Mouse (Mus musculus): ENCODE results near the gene Hoxc9. TPM values are rescaled to one million over a fixed set of nuclear protein-coding genes. Genes with fewer than 3 reads are reported as not detected.

Hoxc9 gene
- polyA plus RNA-seq, 1 experiment from 2014 or later = not detected

- DNase-seq (ENCODE audit: low spot score) = no peak
- whole genome bisulfite sequencing = under 1% methylated on average over 12 of the region's 12 CpGs
These were observed 5.5 kb upstream of the Hoxc9 start for GRCm38 (mm10) chr15:102970740-102971139.

GRCm38 (mm10) chr15:102972254-102972653 lies 4.0 kb upstream of the Hoxc9 start:
- no peaks in the 10 kb centered on the region for H3K9me3 ChIP-seq (ENCODE audit: control insufficient read depth, low read length)
- H3K36me3 ChIP-seq (ENCODE audit: control insufficient read depth, insufficient read depth, low read length) = no peaks in the 10 kb centered on the region
- no peak overlapping the region for H3K4me2 ChIP-seq (ENCODE audit: low read depth, low read length, severe bottlenecking)
- no peak overlapping the region for H3K4me3 ChIP-seq (ENCODE audit: low read depth, low read length)
- WGBS = 2% methylated on average over 21 of the region's 21 CpGs
- no peak overlapping the region for H3K27ac ChIP-seq (ENCODE audit: low read depth, low read length)
- H3K4me1 ChIP-seq (replicated peaks; ENCODE audit: control insufficient read depth, insufficient read depth, low read length) = no peaks in the 10 kb centered on the region
- no peak overlapping the region for H3K9ac ChIP-seq (ENCODE audit: low read length)
- peaks cover 96% of the 10 kb centered on the region for H3K27me3 ChIP-seq (ENCODE audit: control insufficient read depth, insufficient read depth, low read length)
- DNase-seq (ENCODE audit: low spot score) = no peak
- no peak for ATAC-seq (replicated peaks; ENCODE audit: low FRiP score)

More at GRCm38 (mm10) chr15:102970740-102971139, 5.5 kb upstream of the Hoxc9 start:
- no peak overlapping the region for H3K27ac ChIP-seq (ENCODE audit: low read depth, low read length)
- peaks cover 96% of the 10 kb centered on the region for H3K27me3 ChIP-seq (ENCODE audit: control insufficient read depth, insufficient read depth, low read length)
- H3K4me3 ChIP-seq (ENCODE audit: low read depth, low read length) = no peak overlapping the region
- no peak overlapping the region for H3K4me2 ChIP-seq (ENCODE audit: low read depth, low read length, severe bottlenecking)
- H3K4me1 ChIP-seq (replicated peaks; ENCODE audit: control insufficient read depth, insufficient read depth, low read length) = no peaks in the 10 kb centered on the region
- no peak for ATAC-seq (replicated peaks; ENCODE audit: low FRiP score)
- no peak overlapping the region for H3K9ac ChIP-seq (ENCODE audit: low read length)
- no peaks in the 10 kb centered on the region for H3K36me3 ChIP-seq (ENCODE audit: control insufficient read depth, insufficient read depth, low read length)
- no peaks in the 10 kb centered on the region for H3K9me3 ChIP-seq (ENCODE audit: control insufficient read depth, low read length)

GRCm38 (mm10) chr15:102972753-102973152 lies 3.5 kb upstream of the Hoxc9 start:
- no peaks in the 10 kb centered on the region for H3K36me3 ChIP-seq (ENCODE audit: control insufficient read depth, insufficient read depth, low read length)
- 4% methylated on average over 6 of the region's 6 CpGs for WGBS
- no peak overlapping the region for H3K27ac ChIP-seq (ENCODE audit: low read depth, low read length)
- no peak overlapping the region for H3K4me3 ChIP-seq (ENCODE audit: low read depth, low read length)
- H3K4me2 ChIP-seq (ENCODE audit: low read depth, low read length, severe bottlenecking) = no peak overlapping the region
- no peaks in the 10 kb centered on the region for H3K4me1 ChIP-seq (replicated peaks; ENCODE audit: control insufficient read depth, insufficient read depth, low read length)
- DNase-seq (ENCODE audit: low spot score) (no peak), ATAC-seq (replicated peaks; ENCODE audit: low FRiP score) (no peak)
- no peak overlapping the region for H3K9ac ChIP-seq (ENCODE audit: low read length)
- no peaks in the 10 kb centered on the region for H3K9me3 ChIP-seq (ENCODE audit: control insufficient read depth, low read length)
- peaks cover 96% of the 10 kb centered on the region for H3K27me3 ChIP-seq (ENCODE audit: control insufficient read depth, insufficient read depth, low read length)

GRCm38 (mm10) chr15:102975034-102975433 lies 1.2 kb upstream of the Hoxc9 start:
- DNase-seq (ENCODE audit: low spot score) (no peak), ATAC-seq (replicated peaks; ENCODE audit: low FRiP score) (no peak)
- no peak overlapping the region for H3K4me3 ChIP-seq (ENCODE audit: low read depth, low read length)
- H3K9ac ChIP-seq (ENCODE audit: low read length) = no peak overlapping the region
- H3K27ac ChIP-seq (ENCODE audit: low read depth, low read length) = no peak overlapping the region
- no peak overlapping the region for H3K4me2 ChIP-seq (ENCODE audit: low read depth, low read length, severe bottlenecking)
- H3K27me3 ChIP-seq (ENCODE audit: control insufficient read depth, insufficient read depth, low read length) = peaks cover 97% of the 10 kb centered on the region
- 3% methylated on average over 7 of the region's 7 CpGs for WGBS
- no peaks in the 10 kb centered on the region for H3K9me3 ChIP-seq (ENCODE audit: control insufficient read depth, low read length)
- H3K4me1 ChIP-seq (replicated peaks; ENCODE audit: control insufficient read depth, insufficient read depth, low read length) = no peaks in the 10 kb centered on the region
- no peaks in the 10 kb centered on the region for H3K36me3 ChIP-seq (ENCODE audit: control insufficient read depth, insufficient read depth, low read length)

- H3K4me1 ChIP-seq (replicated peaks; ENCODE audit: control insufficient read depth, insufficient read depth, low read length) = no peaks in the 10 kb centered on the region
- peaks cover 97% of the 10 kb centered on the region for H3K27me3 ChIP-seq (ENCODE audit: control insufficient read depth, insufficient read depth, low read length)
- under 1% methylated on average over 21 of the region's 21 CpGs for WGBS
- no peak overlapping the region for H3K4me3 ChIP-seq (ENCODE audit: low read depth, low read length)
- no peak overlapping the region for H3K27ac ChIP-seq (ENCODE audit: low read depth, low read length)
- no peak for DNase-seq (ENCODE audit: low spot score)
- no peaks in the 10 kb centered on the region for H3K36me3 ChIP-seq (ENCODE audit: control insufficient read depth, insufficient read depth, low read length)
- ATAC-seq (replicated peaks; ENCODE audit: low FRiP score) = no peak
- no peaks in the 10 kb centered on the region for H3K9me3 ChIP-seq (ENCODE audit: control insufficient read depth, low read length)
- H3K9ac ChIP-seq (ENCODE audit: low read length) = no peak overlapping the region
- no peak overlapping the region for H3K4me2 ChIP-seq (ENCODE audit: low read depth, low read length, severe bottlenecking)
These were observed 539 bp upstream of the Hoxc9 start for GRCm38 (mm10) chr15:102975688-102976111.

- Histone ChIP-seq H3K27me3 (ENCODE audit: control insufficient read depth, insufficient read depth, low read length) (peaks cover 97% of the 10 kb centered on the region), H3K9me3 (ENCODE audit: control insufficient read depth, low read length) (no peaks in the 10 kb centered on the region), H3K36me3 (ENCODE audit: control insufficient read depth, insufficient read depth, low read length) (no peaks in the 10 kb centered on the region), H3K9ac (ENCODE audit: low read length) (no peak overlapping the region), H3K27ac (ENCODE audit: low read depth, low read length) (no peak overlapping the region), H3K4me1 (replicated peaks; ENCODE audit: control insufficient read depth, insufficient read depth, low read length) (peaks cover 2% of the 10 kb centered on the region; the same call in 1 of the 2 replicates), H3K4me3 (ENCODE audit: low read depth, low read length) (no peak overlapping the region), H3K4me2 (ENCODE audit: low read depth, low read length, severe bottlenecking) (no peak overlapping the region)
- WGBS = under 1% methylated on average over 37 of the region's 37 CpGs
- no peak for DNase-seq (ENCODE audit: low spot score)
- no peak for ATAC-seq (replicated peaks; ENCODE audit: low FRiP score)
These were observed 588 bp downstream of the Hoxc9 start for GRCm38 (mm10) chr15:102976631-102977422.

- Histone ChIP-seq H3K4me3 (ENCODE audit: low read depth, low read length) (no peak overlapping the region), H3K4me2 (ENCODE audit: low read depth, low read length, severe bottlenecking) (no peak overlapping the region), H3K4me1 (replicated peaks; ENCODE audit: control insufficient read depth, insufficient read depth, low read length) (peaks cover 2% of the 10 kb centered on the region; the same call in 1 of the 2 replicates), H3K9ac (ENCODE audit: low read length) (no peak overlapping the region), H3K36me3 (ENCODE audit: control insufficient read depth, insufficient read depth, low read length) (no peaks in the 10 kb centered on the region), H3K27me3 (ENCODE audit: control insufficient read depth, insufficient read depth, low read length) (peaks cover 97% of the 10 kb centered on the region), H3K27ac (ENCODE audit: low read depth, low read length) (no peak overlapping the region), H3K9me3 (ENCODE audit: control insufficient read depth, low read length) (no peaks in the 10 kb centered on the region)
- 1% methylated on average over 16 of the region's 16 CpGs for WGBS
- no peak for DNase-seq (ENCODE audit: low spot score)
- no peak for ATAC-seq (replicated peaks; ENCODE audit: low FRiP score)
These were observed 1.3 kb downstream of the Hoxc9 start for GRCm38 (mm10) chr15:102977423-102977974.

GRCm38 (mm10) chr15:102978615-102979515 lies 2.6 kb downstream of the Hoxc9 start:
- ATAC-seq (replicated peaks; ENCODE audit: low FRiP score) (no peak), DNase-seq (ENCODE audit: low spot score) (no peak)
- WGBS = 1% methylated on average over 13 of the region's 13 CpGs
- Histone ChIP-seq H3K9ac (ENCODE audit: low read length) (no peak overlapping the region), H3K4me1 (replicated peaks; ENCODE audit: control insufficient read depth, insufficient read depth, low read length) (peaks cover 2% of the 10 kb centered on the region; the same call in 1 of the 2 replicates), H3K36me3 (ENCODE audit: control insufficient read depth, insufficient read depth, low read length) (no peaks in the 10 kb centered on the region), H3K27me3 (ENCODE audit: control insufficient read depth, insufficient read depth, low read length) (peaks cover 97% of the 10 kb centered on the region), H3K4me3 (ENCODE audit: low read depth, low read length) (no peak overlapping the region), H3K9me3 (ENCODE audit: control insufficient read depth, low read length) (no peaks in the 10 kb centered on the region), H3K27ac (ENCODE audit: low read depth, low read length) (no peak overlapping the region), H3K4me2 (ENCODE audit: low read depth, low read length, severe bottlenecking) (no peak overlapping the region)

All from forebrain, embryonic 11.5 days (tissue).